31 mouse cellular contexts compared by ENCODE assay signal in the genomic region with DNA sequence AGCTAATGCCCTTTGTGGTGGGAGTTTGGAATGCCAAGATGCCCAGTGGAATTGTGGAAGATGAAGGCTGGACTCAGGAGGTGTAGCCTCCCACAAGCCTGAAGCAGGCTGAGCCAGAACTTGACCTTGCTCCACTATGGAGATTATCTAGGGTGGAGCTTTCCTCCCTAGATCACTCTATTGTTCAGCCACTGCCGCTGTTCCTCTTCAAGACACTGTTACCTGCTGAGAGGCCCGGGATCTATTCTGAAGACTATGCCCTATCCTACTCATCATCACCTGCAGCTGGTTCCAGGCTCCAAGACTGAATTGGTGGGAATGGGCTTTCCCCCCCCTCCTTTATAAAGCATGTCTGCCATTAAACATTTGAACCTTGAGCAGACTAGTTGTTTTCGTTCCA. TPM values are rescaled to one million over a fixed set of nuclear protein-coding genes. Genes with fewer than 3 reads are reported as not detected.
DNase-seq lines count a peak whose midpoint lies in the region; TF ChIP-seq lines count a peak whose summit lies in the region.
"Had no signal": no experiment of that assay in that cellular context is flagged by ENCODE, and none has a peak within 500 bp of the region (broad histone marks: within the 10 kb centered on the region; RNA-seq: fewer than 3 reads in every experiment).

No protein-coding gene starts in this region.

- no peaks in the 10 kb centered on the region for H3K9me3 ChIP-seq in ES-E14 (ENCODE audit: control insufficient read depth, insufficient read depth, low read depth, low read length)
- H3K9me3 ChIP-seq in midbrain, embryonic 10.5 days (replicated peaks) = no peaks in the 10 kb centered on the region
- no peaks in the 10 kb centered on the region for H3K9me3 ChIP-seq in heart, embryonic 10.5 days
- no peaks in the 10 kb centered on the region for H3K9me3 ChIP-seq in forebrain, embryonic 10.5 days
- H3K9me3 ChIP-seq: G1E had no signal

- no peaks in the 10 kb centered on the region for H3K27me3 ChIP-seq in midbrain, embryonic 10.5 days (ENCODE audit: low read depth, poor library complexity, severe bottlenecking)
- no peaks in the 10 kb centered on the region for H3K27me3 ChIP-seq in heart, embryonic 10.5 days (ENCODE audit: insufficient read depth, poor library complexity, severe bottlenecking)
- H3K27me3 ChIP-seq in forebrain, embryonic 10.5 days (ENCODE audit: poor library complexity, severe bottlenecking) = no peaks in the 10 kb centered on the region
- H3K27me3 ChIP-seq: CH12.LX had no signal

- peaks cover 0 to 3% of the 10 kb centered on the region in 2 experiments; a peak in 2 of 4 replicates for H3K4me1 ChIP-seq in ES-E14 (ENCODE audit: control insufficient read depth in 2 of 2, insufficient read depth in 2 of 2, low read length in 2 of 2, poor library complexity in 1 of 2)
- no peaks in the 10 kb centered on the region for H3K4me1 ChIP-seq in midbrain, embryonic 10.5 days
- H3K4me1 ChIP-seq in heart, embryonic 10.5 days = no peaks in the 10 kb centered on the region
- H3K4me1 ChIP-seq in forebrain, embryonic 10.5 days = no peaks in the 10 kb centered on the region

- H3K4me3 ChIP-seq in ES-E14 (ENCODE audit: insufficient read depth in 1 of 2, low read depth in 1 of 2, low read length in 2 of 2, poor library complexity in 1 of 2, severe bottlenecking in 1 of 2) = no peak overlapping the region
- H3K4me3 ChIP-seq in midbrain, embryonic 10.5 days = no peak overlapping the region
- no peak overlapping the region for H3K4me3 ChIP-seq in heart, embryonic 10.5 days
- no peak overlapping the region for H3K4me3 ChIP-seq in forebrain, embryonic 10.5 days
- no peak overlapping the region for H3K4me3 ChIP-seq in left cerebral cortex, adult 2 months

- no peak for TF ChIP-seq CTCF in left cerebral cortex, adult 2 months (IDR thresholded peaks at IDR 0.05)

- peak; percentile 72 for DNase-seq in ES-CJ7 (ENCODE audit: low read depth, low spot score)
- DNase-seq in ES-E14 (ENCODE audit: low read depth, low spot score) = peak; percentile 28
- DNase-seq in R1 (ENCODE audit: low read depth, low spot score) = peak; percentile 66
- DNase-seq in ZHBTc4 (ENCODE audit: low read depth, low spot score) = peak; percentile 66
- no peak for DNase-seq in midbrain, embryonic 10.5 days (ENCODE audit: low spot score)
- DNase-seq in heart, embryonic 10.5 days (ENCODE audit: low spot score) = no peak
- no peak for DNase-seq in forebrain, embryonic 10.5 days (ENCODE audit: extremely low spot score, low spot score)
- no peak for DNase-seq in left cerebral cortex, adult 2 months (ENCODE audit: extremely low spot score in 1 of 2, low spot score in 2 of 2)
- DNase-seq: adrenal gland, adult 2 months; adrenal gland, adult 8-10 months; adrenal gland, postnatal 10 days; adrenal gland, postnatal 14 days; adrenal gland, postnatal 25 days; adrenal gland, postnatal 36 days; B cell, adult 2 months; cerebellum, adult 11 months; cerebellum, adult 11-12 months; cerebellum, adult 18-20 months; cerebellum, adult 2 months; cerebellum, adult 8-10 months; cerebellum, adult 9-10 months had no signal

- no peak overlapping the region for H3K9ac ChIP-seq in ES-E14 (ENCODE audit: insufficient read depth, low read depth, low read length, poor library complexity, severe bottlenecking)

- H3K36me3 ChIP-seq in ES-E14 (ENCODE audit: control insufficient read depth, insufficient read depth, low read length, poor library complexity, severe bottlenecking) = no peaks in the 10 kb centered on the region
- H3K36me3 ChIP-seq in midbrain, embryonic 10.5 days = no peaks in the 10 kb centered on the region
- no peaks in the 10 kb centered on the region for H3K36me3 ChIP-seq in heart, embryonic 10.5 days
- no peaks in the 10 kb centered on the region for H3K36me3 ChIP-seq in forebrain, embryonic 10.5 days (replicated peaks)
- H3K36me3 ChIP-seq: G1E had no signal

- 67% methylated on average over 3 of the region's 3 CpGs for WGBS in midbrain, embryonic 10.5 days
- WGBS in heart, embryonic 10.5 days = 70% methylated on average over 3 of the region's 3 CpGs
- 75% methylated on average over 3 of the region's 3 CpGs for WGBS in forebrain, embryonic 10.5 days

- H3K27ac ChIP-seq in ES-E14 (ENCODE audit: insufficient read depth, low read depth, low read length, poor library complexity, severe bottlenecking) = no peak overlapping the region
- no peak overlapping the region for H3K27ac ChIP-seq in midbrain, embryonic 10.5 days (replicated peaks)
- no peak overlapping the region for H3K27ac ChIP-seq in heart, embryonic 10.5 days
- no peak overlapping the region for H3K27ac ChIP-seq in forebrain, embryonic 10.5 days
- no peak overlapping the region for H3K27ac ChIP-seq in left cerebral cortex, adult 2 months

- intact Hi-C loops in left cerebral cortex, adult 2 months (cut with DNase I) = no loop called here

- in situ Hi-C loops in ES-E14 (cut with MboI; ENCODE audit: low sequenced_read_pairs in 2 of 2, unreplicated experiment in 2 of 2) = no loop called here

TF ChIP-seq in ES-E14, 5 proteins besides CTCF, POLR2A, EP300 and RAD21:
- TF ChIP-seq ZC3H11A (IDR thresholded peaks at IDR 0.05; ENCODE audit: borderline replicate concordance, low read depth, low read length) = no peak
- TF ChIP-seq CHD2 (IDR thresholded peaks at IDR 0.05; ENCODE audit: low read depth, low read length) = no peak
- TF ChIP-seq ZNF384 (IDR thresholded peaks at IDR 0.05; ENCODE audit: low read depth, low read length) = no peak
- TF ChIP-seq HCFC1 (IDR thresholded peaks at IDR 0.05; ENCODE audit: borderline replicate concordance, insufficient read depth, low read length) = no peak
- TF ChIP-seq MAFK (IDR thresholded peaks at IDR 0.05; ENCODE audit: insufficient read depth, low read depth, low read length) = no peak

RNA-seq across cellular contexts. Expression of gene Retnlg, which starts 2.8 kb away (rescaled TPM):
- not detected in 2 replicates for total RNA-seq in ES-E14 (2012; rRNA removed)
- polyA plus RNA-seq in midbrain, embryonic 10.5 days (2016; fragmentation: Nextera tagmentation; extraction: Ambion mirVana) = not detected in 2 replicates
- polyA plus RNA-seq in heart, embryonic 10.5 days (2016; fragmentation: Nextera tagmentation; extraction: Ambion mirVana) = not detected in 2 replicates
- not detected in 2 replicates for polyA plus RNA-seq in forebrain, embryonic 10.5 days (2016; fragmentation: Nextera tagmentation; extraction: Ambion mirVana)
- total RNA-seq in left cerebral cortex, adult 2 months (2021) = under 1 TPM in 1 of 2 experiments, not detected in 1; 0.63 TPM
- total RNA-seq: adrenal gland, adult 18-20 months; adrenal gland, postnatal 25 days; CH12.LX; G1E; MEL had no signal
- polyA plus RNA-seq: activated CD4-positive, CD25-positive, alpha-beta regulatory T cell, adult 4 months; adrenal gland, adult 2 months; C2C12; CD4-positive, CD25-positive, alpha-beta regulatory T cell, adult 4 months; G1E; Patski had no signal

RNA-seq across cellular contexts. Expression of gene Retnla, which starts 27.3 kb away (rescaled TPM):
- not detected in 2 replicates for total RNA-seq in ES-E14 (2012; rRNA removed)
- polyA plus RNA-seq in midbrain, embryonic 10.5 days (2016; fragmentation: Nextera tagmentation; extraction: Ambion mirVana) = not detected in 2 replicates
- polyA plus RNA-seq in heart, embryonic 10.5 days (2016; fragmentation: Nextera tagmentation; extraction: Ambion mirVana) = not detected in 2 replicates
- not detected in 2 replicates for polyA plus RNA-seq in forebrain, embryonic 10.5 days (2016; fragmentation: Nextera tagmentation; extraction: Ambion mirVana)
- total RNA-seq in left cerebral cortex, adult 2 months (2021) = not detected
- total RNA-seq: CH12.LX, G1E, MEL had no signal
- polyA plus RNA-seq: activated CD4-positive, CD25-positive, alpha-beta regulatory T cell, adult 4 months; brain, embryonic 14.5 days; C2C12; CD4-positive, CD25-positive, alpha-beta regulatory T cell, adult 4 months; cerebellum, adult 2 months; G1E; Patski had no signal

RNA-seq across cellular contexts. Expression of gene Retnlb, which starts 53.0 kb away (rescaled TPM):
- total RNA-seq in ES-E14 (2012; rRNA removed) = not detected in 2 replicates
- not detected in 2 replicates for polyA plus RNA-seq in midbrain, embryonic 10.5 days (2016; fragmentation: Nextera tagmentation; extraction: Ambion mirVana)
- not detected in 2 replicates for polyA plus RNA-seq in heart, embryonic 10.5 days (2016; fragmentation: Nextera tagmentation; extraction: Ambion mirVana)
- polyA plus RNA-seq in forebrain, embryonic 10.5 days (2016; fragmentation: Nextera tagmentation; extraction: Ambion mirVana) = not detected in 2 replicates
- total RNA-seq in left cerebral cortex, adult 2 months (2021) = not detected
- total RNA-seq: adrenal gland, adult 18-20 months; adrenal gland, adult 2 months; adrenal gland, adult 8-10 months; adrenal gland, postnatal 10 days; adrenal gland, postnatal 14 days; adrenal gland, postnatal 25 days; adrenal gland, postnatal 36 days; adrenal gland, postnatal 4 days; CH12.LX; G1E; MEL had no signal
- polyA plus RNA-seq: activated CD4-positive, CD25-positive, alpha-beta regulatory T cell, adult 4 months; adrenal gland, adult 2 months; brain, embryonic 14.5 days; C2C12; CD4-positive, CD25-positive, alpha-beta regulatory T cell, adult 4 months; cerebellum, adult 2 months; G1E; Patski had no signal

Comparison
In these comparisons a context has a peak if more than half of its experiments do, and no peak if none do; other contexts are left out.
1. DNase-seq: peak in ES-CJ7 (single experiment), ES-E14 (single experiment), R1 (single experiment) and ZHBTc4 (single experiment); none in midbrain, embryonic 10.5 days (single experiment), heart, embryonic 10.5 days (single experiment), forebrain, embryonic 10.5 days (single experiment) and left cerebral cortex, adult 2 months (0 of 2).